Mouse (Mus musculus) midbrain, embryonic 15.5 days (tissue): ENCODE measurements around the gene Cdkn1c. TPM values are rescaled to one million over a fixed set of nuclear protein-coding genes. Genes with fewer than 3 reads are reported as not detected.

Experiments
- ATAC-seq: fragments of 200-750 bp; cut with Nextera tagmentation; replicated peaks from 2 replicates; pipeline ENCODE4 v1.8.0; 2017; ENCODE audit warnings: moderate TSS enrichment
- H3K27ac ChIP-seq: fragments of 300-500 bp; sonication (generic); 2 replicates; pipeline ENCODE4 v1.5.1; 2015; ENCODE audit warnings: mild to moderate bottlenecking, inconsistent platforms
- H3K27me3 ChIP-seq: fragments of 300-500 bp; sonication (generic); replicated peaks from 2 replicates; pipeline ENCODE4 v1.6.1; 2015; ENCODE audit warnings: inconsistent platforms
- H3K36me3 ChIP-seq: fragments of 300-500 bp; sonication (generic); replicated peaks from 2 replicates; pipeline ENCODE4 v1.6.1; 2015; ENCODE audit warnings: inconsistent platforms
- H3K4me1 ChIP-seq: fragments of 300-500 bp; sonication (generic); 2 replicates; pipeline ENCODE4 v1.6.1; 2015; ENCODE audit warnings: inconsistent platforms
- H3K4me2 ChIP-seq: fragments of 300-500 bp; sonication (generic); 2 replicates; pipeline ENCODE4 v1.6.1; 2015; ENCODE audit warnings: inconsistent platforms, mild to moderate bottlenecking, moderate library complexity
- H3K4me3 ChIP-seq: fragments of 300-500 bp; sonication (generic); 2 replicates; pipeline ENCODE4 v1.5.1; 2015; ENCODE audit warnings: mild to moderate bottlenecking, inconsistent platforms
- H3K9ac ChIP-seq: fragments of 300-500 bp; sonication (generic); 2 replicates; pipeline ENCODE4 v1.6.1; 2015; ENCODE audit warnings: mild to moderate bottlenecking, inconsistent platforms
- H3K9me3 ChIP-seq: fragments of 300-500 bp; sonication (generic); 2 replicates; pipeline ENCODE4 v1.6.1; 2016; ENCODE audit warnings: inconsistent platforms
- WGBS: fragments of 180-500 bp; shearing (Covaris S2); methylation state at CpG from one replicate; pipeline ENCODE4 v1.1.7; 2015; ENCODE audit warnings: mixed read lengths; 5-methylcytosine and 5-hydroxymethylcytosine counted together
- polyA plus RNA-seq: library from polyadenylated mRNA; unstranded; fragments of >200 nt; fragmentation: Nextera tagmentation; extraction: Ambion mirVana; gene quantifications from 2 replicates; pipeline ENCODE4 v1.2.1, GENCODE M21; 2015

Gene Cdkn1c
- polyA plus RNA-seq, 1 experiment from 2014 or later, result 288 TPM

DNA sequence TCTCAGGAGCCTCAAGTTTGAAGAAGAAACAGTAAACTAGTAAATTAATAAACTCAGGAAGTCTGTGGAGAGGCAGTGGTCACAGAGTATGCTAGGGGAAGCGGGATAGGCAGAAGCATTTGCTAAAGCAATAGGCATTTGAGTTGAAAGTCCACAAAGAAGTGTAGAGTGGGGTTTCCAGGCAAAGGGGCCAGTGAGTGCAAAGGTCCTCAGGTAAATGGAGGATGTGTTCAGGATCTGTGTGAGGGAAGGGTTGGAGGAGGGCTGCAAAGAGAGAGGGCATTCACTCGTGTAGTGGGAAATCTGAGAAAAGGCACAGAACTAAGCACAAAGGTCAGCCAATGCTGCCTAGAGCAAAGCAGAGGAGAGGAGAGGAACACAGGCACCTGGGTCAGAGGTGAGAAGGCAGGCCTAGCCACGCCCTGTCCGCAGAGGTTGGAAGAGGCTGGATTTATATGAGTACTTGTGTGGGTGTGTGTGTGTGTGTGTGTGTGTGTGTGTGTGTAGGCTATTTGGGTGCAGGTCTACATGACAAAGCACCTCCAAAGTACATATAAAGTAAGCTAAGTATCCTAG is 41.2 kb downstream of the Cdkn1c start:
- Histone ChIP-seq H3K4me2 (no peak overlapping the region), H3K9ac (no peak overlapping the region), H3K4me3 (no peak overlapping the region), H3K27me3 (no peaks in the 10 kb centered on the region), H3K9me3 (no peaks in the 10 kb centered on the region), H3K27ac (no peak overlapping the region), H3K4me1 (no peaks in the 10 kb centered on the region), H3K36me3 (no peaks in the 10 kb centered on the region)
- no peak for ATAC-seq
- 84% methylated on average over 4 of the region's 4 CpGs for WGBS

DNA sequence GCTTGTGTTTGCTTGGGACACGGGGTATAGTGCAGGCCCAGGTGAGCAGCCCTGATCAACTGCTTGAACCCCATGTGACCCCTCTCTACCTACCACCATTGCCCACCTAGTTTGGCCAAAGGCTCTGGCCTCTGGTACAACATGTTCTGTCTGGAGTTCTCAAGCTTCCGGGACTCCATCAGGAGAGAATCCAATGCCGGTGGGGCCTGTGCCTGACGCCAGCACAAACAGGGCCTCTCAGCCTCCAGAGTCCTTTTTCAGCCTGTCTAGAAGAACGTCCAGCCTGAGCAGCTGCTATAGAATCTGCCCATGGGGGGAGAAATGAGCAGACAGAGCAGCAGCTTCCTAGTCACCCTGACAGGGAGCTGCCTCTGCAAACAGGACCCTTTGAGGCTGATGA is 43.0 kb downstream of the Cdkn1c start:
- WGBS, result 62% methylated on average over 5 of the region's 5 CpGs
- Histone ChIP-seq H3K4me3 (no peak overlapping the region), H3K4me2 (no peak overlapping the region), H3K9me3 (no peaks in the 10 kb centered on the region), H3K4me1 (no peaks in the 10 kb centered on the region), H3K27ac (no peak overlapping the region), H3K27me3 (no peaks in the 10 kb centered on the region), H3K9ac (no peak overlapping the region), H3K36me3 (no peaks in the 10 kb centered on the region)
- no peak for ATAC-seq

DNA sequence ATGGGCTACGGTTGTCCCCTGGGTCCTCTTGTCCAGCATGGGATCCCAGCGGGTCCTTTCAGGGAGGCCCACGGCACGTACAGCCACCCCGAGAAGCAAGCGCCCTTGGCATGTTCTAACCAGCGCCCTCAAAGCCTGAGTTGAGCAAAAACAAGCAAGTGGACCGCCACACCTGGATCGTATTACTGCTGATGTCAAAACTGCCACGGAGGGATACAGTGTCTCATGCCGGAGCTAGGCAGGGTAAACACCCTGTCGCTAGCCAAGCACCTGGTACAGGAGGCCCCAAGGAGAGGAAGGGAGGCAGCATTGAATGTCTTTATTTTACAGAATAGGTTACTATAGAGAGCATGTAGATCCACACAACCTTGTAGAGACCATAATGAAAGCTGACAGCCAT is 44.4 kb downstream of the Cdkn1c start:
- H3K27me3 ChIP-seq, result no peaks in the 10 kb centered on the region
- H3K4me1 ChIP-seq, result no peaks in the 10 kb centered on the region
- H3K9me3 ChIP-seq, result no peaks in the 10 kb centered on the region
- no peak overlapping the region for H3K9ac ChIP-seq
- H3K36me3 ChIP-seq, result no peaks in the 10 kb centered on the region
- no peak overlapping the region for H3K4me3 ChIP-seq
- no peak for ATAC-seq
- no peak overlapping the region for H3K4me2 ChIP-seq
- WGBS, result 83% methylated on average over 12 of the region's 12 CpGs
- H3K27ac ChIP-seq, result no peak overlapping the region

DNA sequence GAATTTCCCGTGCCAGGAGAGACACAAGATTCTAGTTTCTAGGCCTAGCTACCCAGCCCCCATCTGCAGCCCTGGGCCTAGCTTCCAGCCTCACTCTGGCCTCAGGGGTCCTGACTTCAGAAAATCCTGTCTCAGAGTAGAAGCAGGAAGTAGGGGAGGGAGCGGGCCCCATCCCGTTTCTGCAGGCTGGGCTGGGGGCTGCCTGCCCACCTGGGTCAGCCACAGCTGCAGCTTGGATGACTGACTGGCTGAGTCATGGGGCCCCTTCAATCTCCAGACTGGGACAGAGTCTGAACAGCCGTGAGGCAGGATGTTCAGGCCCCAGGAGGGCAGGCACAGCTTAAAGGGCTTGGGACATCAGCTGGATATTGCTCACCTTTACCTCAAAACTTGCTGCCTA is 45.8 kb downstream of the Cdkn1c start:
- H3K36me3 ChIP-seq, result no peaks in the 10 kb centered on the region
- no peak overlapping the region for H3K4me2 ChIP-seq
- ATAC-seq, result no peak
- H3K27me3 ChIP-seq, result no peaks in the 10 kb centered on the region
- 60% methylated on average over 4 of the region's 4 CpGs for WGBS
- no peak overlapping the region for H3K9ac ChIP-seq
- H3K9me3 ChIP-seq, result no peaks in the 10 kb centered on the region
- no peak overlapping the region for H3K4me3 ChIP-seq
- H3K4me1 ChIP-seq, result no peaks in the 10 kb centered on the region
- no peak overlapping the region for H3K27ac ChIP-seq

DNA sequence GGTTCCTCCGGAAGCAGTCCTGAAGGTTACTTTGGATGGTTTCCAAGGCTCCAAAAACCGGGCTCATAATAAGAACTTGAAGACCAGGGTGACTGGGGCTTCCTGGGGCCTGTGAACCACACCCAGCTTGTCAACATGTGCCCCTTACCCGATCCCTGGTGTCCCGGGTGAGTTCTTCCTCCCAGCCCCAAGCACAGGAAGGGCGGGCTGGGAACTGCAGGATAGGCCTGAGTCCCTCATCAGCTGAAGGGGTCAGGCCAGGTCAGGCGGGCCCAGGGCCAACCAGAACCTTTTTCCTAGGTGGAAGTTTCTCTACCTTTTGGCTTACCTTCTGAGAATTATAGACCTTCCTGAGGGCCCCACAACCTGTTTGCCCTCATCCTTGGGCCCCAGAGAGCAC is 48.2 kb downstream of the Cdkn1c start:
- 81% methylated on average over 6 of the region's 6 CpGs for WGBS
- no peaks in the 10 kb centered on the region for H3K27me3 ChIP-seq
- ATAC-seq, result no peak
- H3K9me3 ChIP-seq, result no peaks in the 10 kb centered on the region
- no peak overlapping the region for H3K9ac ChIP-seq
- H3K27ac ChIP-seq, result no peak overlapping the region
- no peak overlapping the region for H3K4me2 ChIP-seq
- H3K4me1 ChIP-seq, result no peaks in the 10 kb centered on the region; the same call in 1 of the 2 replicates
- no peaks in the 10 kb centered on the region for H3K36me3 ChIP-seq
- no peak overlapping the region for H3K4me3 ChIP-seq

DNA sequence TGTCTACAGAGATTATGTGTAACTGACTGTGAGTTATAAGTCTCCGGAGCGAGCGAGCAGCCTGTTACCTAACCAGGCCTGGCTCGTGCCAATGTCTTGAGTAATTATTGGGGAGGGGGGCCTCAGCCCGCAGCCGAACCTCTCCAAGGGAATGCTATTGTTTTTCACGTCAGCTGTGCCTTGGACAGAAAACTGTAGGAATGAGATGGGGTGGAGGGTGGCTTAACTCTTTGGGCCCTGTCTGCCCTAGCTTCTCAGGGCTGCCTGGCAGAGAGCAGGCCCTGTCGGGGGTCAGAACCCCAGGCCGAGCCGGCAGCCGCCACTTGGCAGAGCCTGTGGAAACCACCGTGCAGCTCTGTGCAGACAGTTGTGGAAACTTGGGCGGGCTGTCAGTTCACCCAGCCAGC is 52.2 kb downstream of the Cdkn1c start:
- no peaks in the 10 kb centered on the region; the same call in 1 of the 2 replicates for H3K4me1 ChIP-seq
- no peaks in the 10 kb centered on the region for H3K27me3 ChIP-seq
- H3K9ac ChIP-seq, result no peak overlapping the region
- no peaks in the 10 kb centered on the region for H3K36me3 ChIP-seq
- H3K4me3 ChIP-seq, result no peak overlapping the region
- no peak for ATAC-seq
- H3K4me2 ChIP-seq, result no peak overlapping the region
- H3K27ac ChIP-seq, result no peak overlapping the region
- H3K9me3 ChIP-seq, result no peaks in the 10 kb centered on the region
- 44% methylated on average over 13 of the region's 13 CpGs for WGBS

Other genes with a start within 250 kb of the Cdkn1c start
- gene Slc22a18, start 12.7 kb upstream of the Cdkn1c start, polyA plus RNA-seq, result 0.97 and 1.0 TPM in 2 replicates
- 0.51 and 0.66 TPM in 2 replicates for gene Phlda2, start 42.1 kb upstream of the Cdkn1c start, polyA plus RNA-seq
- 344 and 348 TPM in 2 replicates for gene Nap1l4, start 88.1 kb upstream of the Cdkn1c start, polyA plus RNA-seq
- gene Cars, start 139.0 kb upstream of the Cdkn1c start, polyA plus RNA-seq, result 74.1 and 75.8 TPM in 2 replicates
- gene Tnfrsf26, start 167.7 kb upstream of the Cdkn1c start, polyA plus RNA-seq, result 0.15 and 0.21 TPM in 2 replicates
- gene Tnfrsf22, start 188.6 kb upstream of the Cdkn1c start, polyA plus RNA-seq, result 3.2 and 3.5 TPM in 2 replicates
- gene Tnfrsf23, start 224.8 kb upstream of the Cdkn1c start, polyA plus RNA-seq, result 1.1 and 1.2 TPM in 2 replicates